Mouse (Mus musculus): Measurements from ENCODE around the gene Nmd3.

- TF ChIP-seq POLR2A (IDR thresholded peaks at IDR 0.05; ENCODE audit: low read depth, low read length) (no peak), CTCF (IDR thresholded peaks at IDR 0.05; ENCODE audit: borderline replicate concordance, insufficient read depth, low read length) (no peak)
These were observed 71.1 kb downstream of the Nmd3 start for GRCm38 (mm10) chr3:69792823-69793417.
